Mouse (Mus musculus) NIH3T3 (cell line): ENCODE data around the gene Btbd6.

ENCODE experiments used
- DNase-seq: peaks from one replicate; pipeline ENCODE4 v3.0.0-alpha.2; 2012; ENCODE audit warnings: low read depth

Btbd6 gene

GRCm38 (mm10) chr12:112955800-112956199 lies 20.5 kb upstream of the Btbd6 start:
- peak; percentile 86 for DNase-seq

DNA sequence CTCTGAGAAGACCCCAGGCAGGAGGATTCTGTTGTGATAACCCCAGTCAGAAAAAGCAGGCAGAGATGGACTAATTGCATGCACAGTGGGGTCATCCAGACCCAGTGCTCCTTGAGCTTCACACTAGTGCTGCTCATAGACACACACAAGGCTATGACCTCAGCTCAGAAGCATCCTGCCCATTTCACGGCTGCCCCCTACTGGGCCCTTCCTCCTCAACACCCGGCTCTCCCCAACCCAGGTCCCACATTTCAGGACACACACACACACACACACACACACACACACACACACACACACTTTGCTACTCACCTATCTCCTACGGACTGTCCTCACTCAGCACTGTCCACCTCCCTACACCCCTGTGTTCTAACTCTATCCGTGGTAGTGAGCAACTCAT lies 18.0 kb upstream of the Btbd6 start:
- DNase-seq = peak; percentile 74

DNA sequence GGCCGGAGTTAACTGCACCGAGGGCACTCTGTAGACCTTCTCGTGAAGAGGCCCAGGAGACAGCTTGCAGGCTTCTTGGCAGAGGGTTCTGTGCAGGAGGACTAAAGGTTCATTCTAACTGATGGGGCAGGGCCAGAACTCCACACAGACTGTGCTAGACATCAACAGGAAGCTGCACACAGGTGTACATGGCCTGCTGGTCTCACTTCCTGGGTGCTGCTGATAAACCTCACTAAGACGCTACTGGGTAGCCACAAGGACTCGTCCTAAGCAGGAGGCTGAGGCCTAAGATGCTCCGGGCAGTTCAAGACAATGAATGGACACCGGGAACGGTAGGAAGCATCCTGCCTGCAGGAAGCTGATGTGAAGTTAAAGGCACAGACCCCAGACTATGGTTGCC lies 16.9 kb upstream of the Btbd6 start:
- DNase-seq = no peak

DNA sequence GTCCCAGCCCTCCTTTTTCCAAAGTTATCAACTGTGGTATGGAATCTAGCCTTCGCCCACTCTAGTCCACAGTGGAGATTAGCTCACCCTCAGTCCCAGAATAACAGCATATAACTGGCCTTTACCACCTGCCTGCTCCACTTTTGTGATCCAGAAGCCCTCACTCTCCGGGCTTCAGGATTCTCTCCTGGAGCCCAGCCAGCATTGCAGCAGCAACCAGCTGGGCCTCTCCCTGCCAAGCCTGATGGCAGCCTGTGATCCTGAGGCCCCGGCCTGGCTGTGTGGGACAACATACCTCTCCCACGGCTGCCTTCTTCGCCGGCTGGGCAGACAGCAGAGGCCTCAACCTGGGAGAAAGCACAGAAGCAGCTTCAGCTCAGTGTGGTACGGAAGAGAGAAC lies 14.9 kb upstream of the Btbd6 start:
- DNase-seq = no peak

DNA sequence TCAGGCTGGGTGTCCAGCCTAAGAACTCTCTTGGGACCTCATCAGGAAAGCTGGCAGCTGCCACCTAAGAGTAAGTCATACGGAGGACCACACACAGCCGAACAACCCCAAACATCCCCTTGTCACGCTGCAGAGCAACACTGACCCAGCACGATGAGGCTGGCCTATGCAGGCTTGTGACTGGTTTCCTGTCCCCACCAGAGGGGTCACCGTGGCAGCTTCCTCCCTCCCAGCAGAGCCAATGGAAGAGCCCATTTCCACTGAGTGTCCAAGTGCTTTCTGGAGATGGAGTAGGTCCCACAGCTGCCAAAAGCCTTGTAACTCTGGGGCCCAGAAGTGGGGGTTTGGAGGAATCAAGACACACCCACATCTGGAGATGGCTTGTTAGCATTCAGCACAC lies 14.4 kb upstream of the Btbd6 start:
- DNase-seq = no peak

GRCm38 (mm10) chr12:112965783-112966182 lies 10.5 kb upstream of the Btbd6 start:
- DNase-seq = no peak

DNA sequence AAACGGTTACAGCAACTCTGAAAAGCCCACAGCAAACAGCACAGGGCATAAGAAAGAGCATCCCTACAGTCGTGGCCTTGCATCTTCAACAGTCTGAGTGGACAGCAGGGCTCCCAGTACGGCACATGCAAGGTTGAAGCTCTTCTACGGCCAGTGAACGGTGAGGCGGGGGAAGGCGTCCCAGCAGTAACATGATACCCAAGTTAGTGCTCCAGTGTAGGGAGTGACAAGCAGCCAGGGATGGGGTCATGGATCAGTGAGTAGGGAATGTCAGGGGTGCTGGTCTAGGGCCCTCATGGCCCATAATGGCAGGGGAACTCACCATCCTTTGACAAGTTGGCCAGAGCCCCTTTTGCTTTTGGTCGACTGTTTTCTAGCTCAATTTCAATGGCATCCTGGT lies 7.3 kb upstream of the Btbd6 start:
- DNase-seq = no peak

GRCm38 (mm10) chr12:112969616-112970015 lies 6.7 kb upstream of the Btbd6 start:
- no peak for DNase-seq

GRCm38 (mm10) chr12:112974736-112975135 lies 1.5 kb upstream of the Btbd6 start:
- no peak for DNase-seq

- DNase-seq = no peak
Observed at GRCm38 (mm10) chr12:112977156-112977555, 874 bp downstream of the Btbd6 start.

DNA sequence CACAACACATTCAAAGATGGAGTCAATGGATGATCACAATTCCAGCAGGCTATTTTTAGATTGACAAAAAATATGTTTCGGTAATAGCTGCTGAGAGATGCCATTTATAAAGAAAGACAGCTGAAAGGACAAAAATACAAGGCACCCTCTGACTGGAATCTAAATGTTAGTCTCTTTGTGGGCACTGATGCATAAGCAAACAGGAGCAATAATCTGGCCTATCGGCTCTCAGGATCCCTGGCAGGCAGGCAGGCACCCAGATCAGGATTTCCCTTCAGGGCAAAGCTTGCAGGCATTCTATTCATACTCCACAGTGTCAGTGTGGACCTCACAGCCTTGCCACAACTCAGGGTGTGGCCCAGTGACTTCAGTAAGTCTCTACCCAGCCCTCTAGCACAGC lies 5.7 kb downstream of the Btbd6 start:
- DNase-seq = no peak

DNA sequence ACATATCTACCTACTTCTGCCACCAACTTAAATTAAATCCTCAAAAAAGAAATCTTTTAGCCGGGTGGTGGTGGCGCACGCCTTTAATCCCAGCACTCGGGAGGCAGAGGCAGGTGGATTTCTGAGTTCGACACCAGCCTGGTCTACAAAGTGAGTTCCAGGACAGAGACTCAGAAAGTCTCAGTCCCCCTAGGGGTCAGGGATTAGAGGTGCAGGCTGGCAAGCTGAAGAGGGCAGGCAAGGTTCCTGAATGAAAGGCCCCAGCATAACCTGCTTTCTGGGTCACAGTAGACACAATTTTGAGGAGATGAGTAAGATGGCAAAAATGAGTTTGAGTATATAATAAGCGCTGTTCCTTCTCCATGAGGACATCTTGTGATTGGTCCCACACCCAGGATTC lies 9.1 kb downstream of the Btbd6 start:
- no peak for DNase-seq

GRCm38 (mm10) chr12:112987877-112988276 lies 11.6 kb downstream of the Btbd6 start:
- peak; percentile 40 for DNase-seq

GRCm38 (mm10) chr12:112990706-112991405 lies 14.6 kb downstream of the Btbd6 start:
- DNase-seq = peak; percentile 77

- no peak for DNase-seq
Observed at GRCm38 (mm10) chr12:112991444-112991843, 15.2 kb downstream of the Btbd6 start.

DNA sequence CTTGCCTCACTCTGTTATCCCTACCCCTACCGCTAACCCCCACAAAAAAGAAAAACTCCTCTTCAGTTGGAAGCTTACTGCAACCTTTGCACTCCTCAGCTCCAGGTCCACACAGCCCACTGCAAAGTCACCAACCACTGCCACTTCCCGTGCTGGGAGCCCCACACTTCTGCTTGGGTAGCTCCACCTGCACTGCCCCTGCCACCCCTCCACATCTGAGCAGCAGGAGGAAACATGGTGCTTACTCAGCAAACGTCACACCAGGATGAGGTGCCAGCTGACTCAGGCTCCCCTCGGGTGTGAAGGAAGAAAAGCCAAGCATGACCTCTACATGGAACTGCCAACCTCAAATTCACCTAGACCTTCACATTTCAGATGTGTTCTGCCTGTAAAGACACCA lies 17.9 kb downstream of the Btbd6 start:
- DNase-seq = no peak

DNA sequence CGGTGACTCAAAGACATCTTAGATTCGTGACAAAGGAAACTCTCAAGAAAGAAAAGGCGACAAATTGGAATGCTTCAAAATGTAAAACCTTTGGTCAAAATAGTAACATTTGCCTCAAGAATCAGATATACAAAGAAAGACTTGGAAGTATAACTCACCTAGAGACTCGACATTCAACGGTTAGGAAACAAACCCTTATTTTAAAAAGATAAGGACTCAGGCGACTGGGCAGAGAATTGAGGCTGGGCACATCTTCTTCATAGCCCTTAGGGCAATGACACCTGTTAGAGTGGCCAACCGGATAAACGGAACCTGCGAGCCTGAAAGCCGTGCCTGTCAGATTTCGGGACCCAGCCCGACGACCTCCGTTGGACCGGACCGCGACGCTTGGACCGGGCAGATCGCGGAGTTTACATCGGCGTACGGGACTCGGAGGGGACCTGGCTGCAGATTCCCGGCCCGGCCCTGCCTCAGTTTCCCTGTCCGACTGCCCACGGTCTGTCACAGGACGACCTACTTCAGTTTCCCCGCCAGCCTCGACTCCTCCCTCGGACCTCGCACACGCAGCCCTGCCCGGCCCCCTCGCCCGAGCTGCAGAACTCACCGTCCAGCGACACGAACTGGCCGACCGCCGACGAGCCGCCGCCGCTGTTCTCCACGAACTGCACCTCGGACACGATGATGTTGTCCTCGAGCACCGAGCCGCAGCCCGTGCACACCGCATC lies 23.4 kb downstream of the Btbd6 start:
- DNase-seq = no peak

GRCm38 (mm10) chr12:113000294-113001132 lies 24.2 kb downstream of the Btbd6 start, which contains the start of gene Brf1:
Gene Brf1 (minus strand): TSS chr12:113000704.
- peak; percentile 99 for DNase-seq

- DNase-seq = no peak
Observed at GRCm38 (mm10) chr12:113001133-113001474, 24.8 kb downstream of the Btbd6 start.

- DNase-seq = peak; percentile 43
Observed at GRCm38 (mm10) chr12:113002667-113003066, 26.4 kb downstream of the Btbd6 start.

DNA sequence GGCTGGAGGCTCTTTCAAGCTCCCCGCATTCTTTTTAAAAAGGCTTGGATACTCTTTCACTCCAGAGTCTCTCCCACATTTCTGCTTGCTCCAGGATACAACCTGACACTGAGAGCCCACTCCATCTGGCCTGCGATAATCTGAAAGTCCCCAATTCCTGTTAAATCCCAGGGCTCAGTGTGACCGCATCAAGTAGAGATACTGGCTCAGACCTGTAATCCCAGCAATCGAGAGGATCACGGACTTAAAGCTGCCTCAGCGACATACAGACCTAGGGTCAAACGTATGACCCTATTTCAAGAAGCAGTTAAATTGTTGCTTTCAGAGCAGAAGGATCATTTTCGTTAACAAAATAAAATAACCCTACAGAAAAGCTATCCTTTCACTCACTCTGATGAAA lies 27.7 kb downstream of the Btbd6 start:
- no peak for DNase-seq

- peak; percentile 75 for DNase-seq
Observed at GRCm38 (mm10) chr12:113004993-113005392, 28.7 kb downstream of the Btbd6 start.
